Mouse (Mus musculus): ENCODE measurements around the gene Ptprf. TPM values are rescaled to one million over a fixed set of nuclear protein-coding genes. Genes with fewer than 3 reads are reported as not detected.

Gene Ptprf
- total RNA-seq, 2 experiments from 2014 or later: 0.77 to 1.1 TPM

- no peak for ATAC-seq (ENCODE audit: poor library complexity, severe bottlenecking)
Observed at GRCm38 (mm10) chr4:118219487-118219886, 71.7 kb downstream of the Ptprf start.

GRCm38 (mm10) chr4:118218521-118218920 is 72.7 kb downstream of the Ptprf start:
- no peak for ATAC-seq (ENCODE audit: poor library complexity, severe bottlenecking)

- peak; percentile 59; the same call in 1 of the 2 replicates for ATAC-seq (ENCODE audit: poor library complexity, severe bottlenecking)
Observed at GRCm38 (mm10) chr4:118216726-118217595, 74.2 kb downstream of the Ptprf start.

- no peak for ATAC-seq (ENCODE audit: poor library complexity, severe bottlenecking)
Observed at GRCm38 (mm10) chr4:118214891-118215290, 76.3 kb downstream of the Ptprf start.

- ATAC-seq (ENCODE audit: poor library complexity, severe bottlenecking): no peak
Observed at GRCm38 (mm10) chr4:118206918-118207640, 84.1 kb downstream of the Ptprf start.

GRCm38 (mm10) chr4:118205906-118206305 is 85.3 kb downstream of the Ptprf start:
- ATAC-seq (ENCODE audit: poor library complexity, severe bottlenecking): no peak

GRCm38 (mm10) chr4:118199093-118199492 is 92.1 kb downstream of the Ptprf start:
- ATAC-seq (ENCODE audit: poor library complexity, severe bottlenecking): no peak

- no peak for ATAC-seq (ENCODE audit: poor library complexity, severe bottlenecking)
Observed at GRCm38 (mm10) chr4:118198606-118199005, 92.6 kb downstream of the Ptprf start.

GRCm38 (mm10) chr4:118196185-118196584 is 95.0 kb downstream of the Ptprf start:
- ATAC-seq (ENCODE audit: poor library complexity, severe bottlenecking): no peak

GRCm38 (mm10) chr4:118180301-118181080 is 110.7 kb downstream of the Ptprf start:
- peak; percentile 1; the same call in 1 of the 2 replicates for ATAC-seq (ENCODE audit: poor library complexity, severe bottlenecking)

- ATAC-seq (ENCODE audit: poor library complexity, severe bottlenecking): peak; percentile 91
Observed at GRCm38 (mm10) chr4:118179467-118180300, 111.5 kb downstream of the Ptprf start, which contains the start of gene Kdm4a. Gene Kdm4a (minus strand): TSS chr4:118180043.

GRCm38 (mm10) chr4:118178952-118179466 is 112.2 kb downstream of the Ptprf start:
- no peak for ATAC-seq (ENCODE audit: poor library complexity, severe bottlenecking)

GRCm38 (mm10) chr4:118172461-118172860 is 118.7 kb downstream of the Ptprf start:
- no peak for ATAC-seq (ENCODE audit: poor library complexity, severe bottlenecking)

- ATAC-seq (ENCODE audit: poor library complexity, severe bottlenecking): peak; percentile 54
Observed at GRCm38 (mm10) chr4:118171006-118171405, 120.2 kb downstream of the Ptprf start.

- no peak for ATAC-seq (ENCODE audit: poor library complexity, severe bottlenecking)
Observed at GRCm38 (mm10) chr4:118162123-118162522, 129.1 kb downstream of the Ptprf start.

Other genes with a start within 250 kb of the Ptprf start
- 5.3 and 7.3 TPM in 2 replicates for gene St3gal3, start 156.5 kb downstream of the Ptprf start, total RNA-seq (2015)
- gene St3gal3, start 156.5 kb downstream of the Ptprf start, total RNA-seq (2017): 6.6 and 7.2 TPM in 2 replicates
- gene Kdm4a, start 111.4 kb downstream of the Ptprf start, total RNA-seq (2015): 11.0 and 14.2 TPM in 2 replicates
- gene Kdm4a, start 111.4 kb downstream of the Ptprf start, total RNA-seq (2017): 29.1 and 34.3 TPM in 2 replicates
- 11.2 and 13.6 TPM in 2 replicates for gene Szt2, start 117.9 kb upstream of the Ptprf start, total RNA-seq (2015)
- gene Szt2, start 117.9 kb upstream of the Ptprf start, total RNA-seq (2017): 4.1 and 5.5 TPM in 2 replicates
- gene Med8, start 117.9 kb upstream of the Ptprf start, total RNA-seq (2015): 76.9 and 102 TPM in 2 replicates
- 82.0 and 106 TPM in 2 replicates for gene Med8, start 117.9 kb upstream of the Ptprf start, total RNA-seq (2017)
- 88.6 and 93.9 TPM in 2 replicates for gene Elovl1, start 136.7 kb upstream of the Ptprf start, total RNA-seq (2015)
- gene Elovl1, start 136.7 kb upstream of the Ptprf start, total RNA-seq (2017): 67.1 and 76.1 TPM in 2 replicates
- gene Cdc20, start 145.9 kb upstream of the Ptprf start, total RNA-seq (2015): 47.3 and 47.8 TPM in 2 replicates
- gene Cdc20, start 145.9 kb upstream of the Ptprf start, total RNA-seq (2017): 81.0 and 83.9 TPM in 2 replicates
- 0.36 TPM in 1 of 2 replicates, not detected in the other for gene Mpl, start 166.1 kb upstream of the Ptprf start, total RNA-seq (2015)
- gene Mpl, start 166.1 kb upstream of the Ptprf start, total RNA-seq (2017): not detected in 2 replicates
- 0.27 and 0.34 TPM in 2 replicates for gene Tie1, start 198.7 kb upstream of the Ptprf start, total RNA-seq (2015)
- 0.16 and 0.26 TPM in 2 replicates for gene Tie1, start 198.7 kb upstream of the Ptprf start, total RNA-seq (2017)
- gene 2610528J11Rik, start 235.6 kb upstream of the Ptprf start, total RNA-seq (2015): not detected in 2 replicates
- gene 2610528J11Rik, start 235.6 kb upstream of the Ptprf start, total RNA-seq (2017): not detected in 2 replicates

Data from megakaryocyte, adult 5-6 weeks (primary cell).